Mouse (Mus musculus): Measurements from ENCODE around the gene Nfatc3.

Nfatc3 gene

DNA sequence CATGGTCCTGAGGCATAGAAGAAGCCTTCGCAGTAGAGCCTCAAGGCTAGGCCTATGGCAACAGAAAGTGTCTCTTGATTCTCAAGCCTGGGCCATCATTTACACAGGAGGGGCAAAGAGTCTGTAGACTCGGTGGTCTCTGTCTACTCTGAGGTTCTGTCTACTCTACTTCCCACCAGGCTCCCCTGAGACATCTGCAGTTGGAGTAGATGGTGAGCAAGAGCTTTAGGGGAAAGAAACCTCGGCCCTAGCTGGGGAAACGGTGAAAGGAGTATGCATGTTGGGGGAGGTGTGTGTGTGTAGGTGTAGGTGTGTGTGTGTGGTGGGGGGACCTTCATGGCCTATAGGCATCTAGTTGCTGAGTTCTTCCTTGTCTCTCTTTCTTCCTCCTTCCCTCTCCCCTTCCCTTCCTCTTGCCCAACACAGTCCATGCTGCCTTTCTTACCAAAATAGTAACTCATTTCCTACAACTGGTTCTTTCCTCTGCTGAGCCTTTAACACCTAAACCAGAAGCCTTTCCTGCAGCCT, 2.1 kb upstream of the Nfatc3 start:
- no peak for DNase-seq (ENCODE audit: extremely low spot score)

DNA sequence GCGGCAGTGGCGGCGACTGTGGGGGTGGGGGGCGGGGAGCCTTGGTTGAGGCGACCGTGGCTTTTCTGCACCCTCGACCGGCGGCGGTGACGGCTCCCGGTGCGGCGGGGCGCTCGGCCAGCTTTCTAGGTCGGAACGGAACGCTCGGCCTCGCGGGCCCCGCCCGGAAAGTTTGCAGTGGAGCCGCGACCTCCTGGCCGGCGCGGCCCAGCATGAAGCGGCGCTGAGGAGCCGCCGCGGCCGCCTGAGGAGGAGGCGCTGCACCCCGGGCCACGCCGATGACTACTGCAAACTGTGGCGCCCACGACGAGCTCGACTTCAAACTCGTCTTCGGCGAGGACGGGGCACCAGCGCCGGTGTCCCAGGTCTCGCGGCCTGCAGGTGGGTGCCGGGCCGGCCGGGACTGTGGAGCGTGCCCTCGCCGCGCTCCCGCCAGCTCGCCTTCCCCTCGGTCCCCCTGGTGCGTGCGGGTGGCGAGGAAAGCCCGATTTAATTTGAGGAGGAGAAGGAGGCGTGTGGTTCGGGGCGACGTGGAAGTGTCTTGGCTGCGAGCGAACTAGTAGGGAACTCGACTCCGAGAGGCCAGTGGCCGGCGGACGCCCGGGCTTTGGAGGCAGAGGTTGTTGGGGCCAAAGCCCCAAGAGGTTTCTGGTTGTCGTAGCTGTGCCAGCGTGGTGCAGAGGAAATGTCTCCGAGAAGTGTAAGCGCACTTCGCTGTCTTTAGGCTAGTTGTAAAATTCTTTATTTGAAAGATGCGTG, 1.2 kb downstream of the Nfatc3 start:
- DNase-seq (ENCODE audit: extremely low spot score) = no peak

DNA sequence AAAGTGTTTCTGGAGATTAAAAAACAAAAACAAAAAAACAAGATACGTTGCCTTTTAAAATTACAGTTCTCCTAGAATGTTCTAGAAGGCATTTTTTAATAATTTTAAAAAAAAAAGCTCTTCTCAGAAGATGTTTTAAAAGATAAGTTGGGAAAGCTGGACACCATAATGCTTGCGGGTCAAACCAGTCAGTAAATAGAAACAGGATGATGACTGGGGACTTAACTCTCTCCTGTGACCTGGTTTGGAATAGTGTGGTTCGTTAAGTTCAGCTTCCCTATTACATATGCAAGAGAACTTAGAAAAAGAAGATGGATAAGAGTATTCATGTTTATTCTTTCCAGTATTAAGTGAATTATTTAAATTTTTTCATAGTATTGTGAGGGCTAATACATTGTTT, 1.9 kb downstream of the Nfatc3 start:
- DNase-seq (ENCODE audit: extremely low spot score) = no peak

DNA sequence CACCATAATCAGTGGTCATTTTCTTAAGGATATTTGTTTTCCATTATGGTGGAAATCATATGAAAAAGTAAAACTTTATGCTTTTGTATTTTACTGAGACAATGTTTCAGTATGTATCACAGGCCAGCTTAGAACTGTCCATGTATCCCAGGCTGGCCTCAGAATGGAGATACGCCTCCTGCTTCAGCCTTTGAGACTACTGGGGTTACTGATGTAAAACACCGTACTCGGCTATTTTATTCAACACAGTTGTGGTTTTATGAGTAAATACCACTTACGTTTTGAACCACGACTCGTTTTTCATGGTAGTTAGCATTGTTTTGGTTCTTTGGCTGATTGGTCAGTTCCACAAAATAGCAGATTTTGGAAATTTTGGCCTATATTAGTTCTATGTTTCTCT, 3.0 kb downstream of the Nfatc3 start:
- no peak for DNase-seq (ENCODE audit: extremely low spot score)

DNA sequence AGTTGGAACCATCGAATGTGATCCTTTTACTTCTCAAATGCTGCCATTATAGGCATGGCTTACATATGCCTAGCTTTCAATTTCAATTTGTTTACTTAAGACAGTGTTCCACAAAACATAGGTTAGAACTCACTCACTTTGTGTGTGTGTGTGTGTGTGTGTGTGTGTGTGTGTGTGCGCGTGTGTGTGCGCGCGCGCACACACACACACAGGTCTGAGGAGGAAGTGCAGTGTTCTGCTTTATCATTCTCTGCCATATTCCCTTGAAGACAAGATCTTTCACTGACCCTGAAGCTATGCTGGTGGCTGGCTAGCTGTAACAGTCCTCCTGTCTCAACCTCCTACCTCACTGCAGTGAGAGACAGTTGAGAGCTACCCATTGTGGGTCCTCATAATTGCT, 4.4 kb downstream of the Nfatc3 start:
- no peak for DNase-seq (ENCODE audit: extremely low spot score)

DNA sequence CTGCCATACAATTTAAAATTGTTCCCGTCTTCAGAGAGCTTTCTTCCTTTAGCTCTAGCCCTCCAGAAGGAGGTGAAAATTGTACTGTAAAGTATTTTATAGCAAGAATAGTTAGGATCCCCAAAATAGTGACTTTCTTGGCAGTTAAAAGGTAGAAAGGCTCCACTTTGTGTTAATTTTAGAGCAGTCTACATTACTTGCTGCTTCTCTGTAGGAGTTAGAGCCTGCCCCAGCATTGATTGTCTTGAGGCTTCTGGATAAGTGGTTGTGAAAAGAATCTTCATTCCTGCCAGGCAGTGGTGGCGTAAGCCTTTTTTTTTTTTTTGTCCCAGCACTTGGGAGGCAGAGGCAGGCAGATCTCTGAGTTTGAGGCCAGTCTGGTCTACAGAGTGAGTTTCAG, 8.1 kb downstream of the Nfatc3 start:
- no peak for DNase-seq (ENCODE audit: extremely low spot score)

DNA sequence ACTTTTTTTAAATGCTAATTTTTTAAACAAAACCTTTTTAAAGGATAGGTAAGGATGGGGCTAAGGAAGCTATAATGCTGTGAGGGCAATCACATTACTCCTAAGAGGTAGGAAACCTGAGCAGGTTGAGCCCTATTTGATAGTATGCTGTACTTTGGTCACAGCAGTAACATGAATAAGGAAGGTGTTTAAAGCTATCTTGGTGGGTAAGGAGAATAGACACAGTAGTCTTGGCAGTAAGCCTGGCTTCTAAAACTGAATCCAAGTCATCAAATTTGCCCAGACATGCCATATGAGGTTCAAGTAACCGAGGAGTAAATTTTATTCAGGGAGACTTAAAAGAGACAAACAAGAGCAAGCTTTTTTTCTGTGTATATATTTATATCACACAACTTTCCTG, 10.9 kb downstream of the Nfatc3 start:
- DNase-seq (ENCODE audit: extremely low spot score) = no peak

DNA sequence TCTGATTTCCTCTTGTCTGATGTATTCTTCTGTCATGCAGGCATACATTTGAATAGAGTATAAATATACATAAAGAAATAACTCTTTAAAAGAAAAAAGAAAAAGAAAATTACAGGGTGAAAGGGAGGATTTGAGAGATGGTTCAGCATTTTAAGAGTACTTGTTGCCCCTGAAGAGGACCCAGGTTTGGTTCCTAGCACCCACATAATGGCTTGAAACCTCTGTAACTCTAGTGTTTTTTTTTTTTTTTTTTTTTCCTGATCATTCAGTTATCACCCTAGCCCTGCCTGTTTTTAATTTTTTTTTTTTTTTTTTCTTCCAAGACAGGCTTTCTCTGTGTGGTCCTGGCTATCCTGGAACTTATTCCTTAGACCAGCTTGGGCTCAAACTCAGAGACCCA, 13.5 kb downstream of the Nfatc3 start:
- DNase-seq (ENCODE audit: extremely low spot score) = no peak

DNA sequence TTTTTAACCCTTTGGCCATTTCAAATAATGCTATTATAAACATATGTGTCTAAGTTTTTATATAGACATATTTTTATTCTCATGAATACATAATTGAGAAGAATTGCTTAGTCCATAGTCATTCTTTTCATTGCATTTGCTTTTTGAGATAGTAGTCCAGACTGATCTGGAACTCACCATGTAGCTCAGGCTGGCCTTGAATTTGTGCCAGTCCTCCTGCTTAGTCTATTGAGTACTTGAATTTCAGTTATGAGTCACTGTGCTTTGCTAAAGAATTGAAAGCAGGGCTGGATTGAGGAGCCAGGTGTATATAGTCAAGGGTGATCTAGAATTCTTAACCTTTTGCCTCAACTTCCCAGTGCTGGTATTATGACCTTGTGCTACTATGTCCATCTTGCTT, 15.6 kb downstream of the Nfatc3 start:
- DNase-seq (ENCODE audit: extremely low spot score) = no peak

DNA sequence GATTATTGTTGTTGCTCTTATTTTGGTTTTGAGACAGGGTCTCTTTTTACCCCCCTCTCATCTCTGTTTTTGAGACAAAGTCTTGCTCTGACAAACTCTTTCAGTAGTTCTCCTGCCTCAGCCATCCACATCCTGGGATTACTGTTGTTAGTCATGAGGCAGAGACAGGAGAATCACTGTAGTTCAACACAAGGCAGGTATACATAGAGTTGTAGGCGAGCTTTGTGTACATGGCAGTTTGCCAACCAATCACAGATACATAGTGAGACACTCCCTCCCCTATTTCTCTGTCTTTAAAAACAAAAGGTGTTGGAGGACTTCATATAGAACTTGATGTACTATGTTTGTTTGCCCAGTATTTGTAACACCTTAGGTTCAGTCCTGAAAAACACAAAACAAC, 16.0 kb downstream of the Nfatc3 start:
- no peak for DNase-seq (ENCODE audit: extremely low spot score)

DNA sequence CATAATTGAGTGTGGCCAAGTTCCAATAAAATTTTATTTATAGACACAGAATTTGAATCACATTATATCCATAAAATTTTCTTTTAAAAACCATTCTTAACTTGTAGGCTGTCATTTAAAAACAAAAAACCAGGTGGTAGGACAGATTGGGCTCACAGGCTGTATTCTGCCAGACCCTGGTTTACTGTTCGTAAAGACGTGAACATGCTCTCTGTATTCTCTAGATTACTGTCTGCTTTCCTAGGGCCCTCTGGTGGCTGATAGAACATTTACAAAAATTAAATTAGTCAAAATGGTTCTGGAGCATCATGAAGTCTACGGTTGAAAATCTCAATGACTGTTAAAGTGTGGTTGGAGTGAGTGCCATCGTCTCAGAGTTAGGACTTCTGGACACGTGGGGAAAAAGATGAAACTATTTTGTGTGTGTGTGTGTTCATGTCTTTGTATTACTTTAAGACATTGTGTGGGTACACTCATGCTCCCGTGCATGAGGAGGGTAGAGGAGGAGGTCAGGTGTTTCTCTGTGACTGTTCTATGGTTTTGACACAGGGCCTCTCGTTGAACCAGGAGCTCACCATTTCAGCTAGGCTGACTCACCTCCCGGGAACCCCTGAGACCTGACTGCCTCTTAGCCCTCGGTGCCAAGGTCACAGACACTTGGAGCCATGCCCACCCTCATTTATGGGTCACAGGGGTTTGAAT, 16.7 kb downstream of the Nfatc3 start:
- DNase-seq (ENCODE audit: extremely low spot score) = no peak

DNA sequence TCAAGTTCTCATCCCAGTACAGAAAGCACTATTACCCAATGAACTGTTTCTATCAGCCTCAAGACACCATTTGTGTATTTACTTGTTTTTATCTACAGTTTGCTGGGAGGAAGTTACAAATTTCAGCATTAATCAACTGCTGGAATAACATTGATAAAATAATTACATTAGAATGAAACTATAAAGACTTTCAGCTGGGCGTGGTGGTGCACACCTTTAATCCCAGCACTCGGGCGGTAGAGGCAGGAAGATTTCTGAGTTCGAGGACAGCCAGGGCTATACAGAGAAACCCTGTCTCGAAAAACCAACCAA, 17.2 kb downstream of the Nfatc3 start:
- no peak for DNase-seq (ENCODE audit: extremely low spot score)

DNA sequence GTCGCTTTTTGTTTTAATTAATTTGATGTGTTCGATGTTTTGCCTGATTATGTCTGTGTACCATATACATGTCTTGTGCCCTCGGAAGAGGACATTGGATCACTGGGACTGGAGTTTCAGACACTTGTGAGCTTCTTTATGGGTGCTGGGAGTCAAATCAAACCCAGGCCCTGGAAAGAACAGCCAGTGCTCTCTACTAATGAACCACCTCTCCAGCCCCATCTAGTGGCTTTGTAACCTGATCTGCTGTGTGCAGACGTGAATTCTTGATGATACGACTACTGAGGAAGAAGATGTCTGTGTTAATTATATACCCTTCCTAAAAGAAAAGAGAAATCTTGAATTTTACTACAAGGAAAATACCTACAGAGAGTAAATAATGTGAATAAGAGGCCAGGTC, 18.0 kb downstream of the Nfatc3 start:
- no peak for DNase-seq (ENCODE audit: extremely low spot score)

DNA sequence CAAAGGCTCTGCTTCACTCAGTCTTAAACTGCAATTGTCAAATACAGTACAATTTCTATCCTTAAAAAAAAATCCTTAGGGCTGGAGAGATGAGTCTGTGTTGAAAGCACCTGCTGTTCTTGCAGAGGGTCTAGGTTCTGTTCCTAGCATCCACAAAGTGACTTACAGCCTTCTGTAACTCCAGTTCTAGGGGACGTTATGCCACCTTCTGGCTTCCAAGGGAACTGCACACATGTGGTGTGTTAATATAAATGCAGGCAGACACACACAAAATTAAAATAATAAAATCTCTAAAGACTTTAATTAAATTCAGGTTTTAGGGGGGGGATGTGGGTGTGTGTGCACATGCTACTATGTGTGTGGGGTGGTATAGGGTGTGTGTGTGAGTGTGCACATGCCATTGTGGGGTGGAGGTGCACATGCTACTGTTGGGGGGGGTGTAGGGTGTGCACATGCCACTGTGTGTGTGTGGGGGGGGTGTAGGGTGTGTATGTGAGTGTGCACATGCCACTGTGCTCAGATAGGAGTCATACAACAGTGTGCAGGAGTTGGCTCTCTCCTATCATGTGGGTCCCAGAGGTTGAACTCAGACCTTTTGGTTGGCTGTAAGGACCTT, 18.9 kb downstream of the Nfatc3 start:
- DNase-seq (ENCODE audit: extremely low spot score) = no peak

DNA sequence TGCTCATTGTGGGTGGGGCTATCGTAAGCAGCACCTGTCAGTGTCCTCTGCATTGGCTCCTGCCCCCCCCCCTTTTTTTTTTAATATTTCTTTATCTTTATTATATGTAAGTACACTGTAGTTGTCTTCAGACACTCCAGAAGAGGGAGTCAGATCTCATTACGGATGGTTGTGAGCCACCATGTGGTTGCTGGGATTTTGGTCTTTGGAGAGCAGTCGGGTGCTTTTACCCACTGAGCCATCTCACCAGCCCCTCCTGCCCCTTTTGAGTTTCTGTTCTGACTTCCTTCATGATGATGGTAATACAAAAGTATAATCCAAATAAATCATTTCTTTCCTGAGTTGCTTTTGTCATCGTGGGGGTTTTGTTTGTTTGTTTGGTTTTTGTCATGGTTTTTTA, 43.7 kb downstream of the Nfatc3 start:
- no peak for DNase-seq (ENCODE audit: extremely low spot score)

DNA sequence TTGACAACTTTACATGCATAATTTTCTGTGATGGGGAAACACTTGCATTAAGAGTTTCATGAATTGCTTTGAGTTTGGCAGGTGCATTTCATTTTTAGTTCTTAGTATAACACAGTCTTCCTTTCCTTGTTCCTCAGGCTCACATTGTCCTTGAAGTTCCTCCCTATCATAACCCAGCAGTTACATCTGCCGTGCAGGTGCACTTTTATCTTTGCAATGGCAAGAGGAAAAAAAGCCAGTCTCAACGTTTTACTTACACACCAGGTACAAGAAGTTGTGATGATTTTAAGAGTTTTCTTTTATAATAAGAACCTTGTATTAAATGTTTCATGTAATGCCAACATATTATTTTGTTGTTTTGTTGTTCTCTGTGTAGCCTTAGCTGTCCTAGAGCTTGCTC, 45.2 kb downstream of the Nfatc3 start:
- no peak for DNase-seq (ENCODE audit: extremely low spot score)

DNA sequence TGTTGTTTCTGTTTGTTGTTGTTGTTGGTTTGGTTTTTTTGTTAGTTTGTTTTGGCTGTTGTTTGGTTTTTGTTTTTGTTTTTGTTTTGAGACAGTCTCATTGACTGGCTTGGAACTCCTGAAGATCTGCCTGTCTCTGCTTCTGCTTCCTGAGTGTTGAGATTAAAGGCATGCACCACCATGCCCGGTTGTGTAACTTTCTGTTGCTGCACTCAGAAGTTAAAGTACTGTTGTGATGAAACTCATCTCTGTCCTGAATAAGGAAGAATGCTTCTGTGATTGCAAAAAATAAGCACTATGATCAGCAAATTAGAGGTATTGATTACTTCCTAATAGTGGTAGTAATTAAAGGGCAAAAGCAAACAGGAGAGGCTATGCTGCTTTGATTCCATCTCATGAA, 47.6 kb downstream of the Nfatc3 start:
- no peak for DNase-seq (ENCODE audit: extremely low spot score)

DNA sequence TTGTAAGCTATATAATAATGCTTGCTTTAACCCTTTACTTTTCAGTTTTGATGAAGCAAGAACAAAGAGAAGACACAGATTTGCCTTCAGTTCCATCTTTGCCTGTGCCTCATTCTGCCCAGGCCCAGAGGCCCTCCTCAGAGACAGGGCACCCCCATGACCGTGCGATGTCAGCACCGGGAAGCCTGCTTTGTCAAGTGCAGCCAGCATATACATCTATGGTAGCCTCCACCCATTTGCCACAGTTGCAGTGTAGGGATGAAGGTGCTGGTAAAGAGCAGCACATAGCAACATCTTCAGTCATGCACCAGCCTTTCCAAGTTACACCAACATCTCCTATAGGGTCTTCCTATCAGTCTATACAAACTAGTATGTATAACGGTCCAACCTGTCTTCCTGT, 49.4 kb downstream of the Nfatc3 start:
- DNase-seq (ENCODE audit: extremely low spot score) = no peak

DNA sequence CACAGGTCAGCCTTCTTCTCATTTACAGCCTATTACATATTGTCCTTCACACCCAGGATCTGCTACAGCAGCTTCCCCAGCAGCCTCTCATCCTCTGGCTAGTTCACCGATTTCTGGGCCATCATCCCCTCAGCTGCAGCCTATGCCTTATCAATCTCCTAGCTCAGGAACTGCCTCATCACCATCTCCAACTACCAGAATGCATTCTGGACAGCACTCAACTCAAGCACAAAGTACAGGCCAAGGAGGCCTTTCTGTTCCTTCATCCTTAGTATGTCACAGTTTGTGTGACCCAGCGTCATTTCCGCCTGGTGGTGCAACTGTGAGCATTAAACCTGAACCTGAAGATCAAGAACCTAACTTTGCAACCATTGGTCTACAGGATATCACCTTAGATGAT, 50.1 kb downstream of the Nfatc3 start:
- no peak for DNase-seq (ENCODE audit: extremely low spot score)

DNA sequence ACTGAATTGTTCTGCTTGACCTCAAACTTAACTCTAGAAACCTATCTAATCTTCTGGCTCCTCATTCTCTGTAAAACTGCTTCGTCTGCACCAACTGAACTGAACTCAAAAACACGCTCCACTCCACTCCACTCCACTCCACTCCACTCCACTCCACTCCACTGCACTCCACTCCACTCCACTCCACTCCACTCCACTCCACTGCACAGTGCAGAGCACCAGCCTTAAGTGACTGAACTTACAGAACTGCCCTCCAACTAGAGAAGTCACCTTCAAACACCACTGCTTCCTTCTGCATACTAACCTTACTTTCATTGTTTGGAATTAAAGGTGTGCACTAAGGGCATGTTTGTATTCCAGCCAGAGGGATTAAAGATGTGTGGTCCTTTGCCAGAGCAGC, 53.4 kb downstream of the Nfatc3 start:
- no peak for DNase-seq (ENCODE audit: extremely low spot score)

DNA sequence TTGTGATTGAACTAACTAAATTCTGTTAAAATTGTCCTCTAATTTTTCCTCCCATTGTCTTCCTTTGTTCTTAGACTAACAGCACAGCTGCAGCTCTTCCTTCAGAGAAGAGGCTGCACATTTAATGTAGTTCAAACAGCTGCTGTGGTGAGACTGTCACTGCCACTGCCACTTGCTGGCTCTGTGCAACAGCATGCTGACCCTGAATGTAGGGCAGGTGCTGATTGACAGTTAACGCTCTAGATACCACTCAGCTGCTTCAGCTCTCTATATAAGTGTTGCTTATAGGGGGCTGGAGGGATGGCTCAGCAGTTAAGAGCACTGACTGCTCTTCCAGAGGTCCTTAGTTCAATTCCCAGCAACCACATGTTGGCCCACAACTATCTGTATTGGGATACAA, 53.9 kb downstream of the Nfatc3 start:
- no peak for DNase-seq (ENCODE audit: extremely low spot score)

DNA sequence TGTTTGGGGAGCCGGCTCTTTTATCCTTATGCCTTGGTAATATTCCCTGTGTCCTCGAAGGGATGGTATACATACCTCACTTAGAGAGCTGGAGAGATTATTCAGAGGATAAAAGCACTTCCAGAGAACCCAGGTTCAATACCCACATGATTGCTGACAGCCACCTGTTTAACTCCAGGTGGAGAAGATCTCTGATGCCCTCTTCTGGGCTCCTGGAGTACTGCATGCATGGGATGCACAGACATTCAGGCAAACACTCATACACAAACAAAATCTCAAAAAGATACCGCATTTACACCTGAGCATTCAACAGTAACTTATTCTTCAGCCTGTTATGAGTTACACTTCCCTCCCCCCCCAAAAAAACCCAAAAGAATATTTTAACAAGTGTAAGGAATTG, 57.3 kb downstream of the Nfatc3 start:
- DNase-seq (ENCODE audit: extremely low spot score) = no peak

DNA sequence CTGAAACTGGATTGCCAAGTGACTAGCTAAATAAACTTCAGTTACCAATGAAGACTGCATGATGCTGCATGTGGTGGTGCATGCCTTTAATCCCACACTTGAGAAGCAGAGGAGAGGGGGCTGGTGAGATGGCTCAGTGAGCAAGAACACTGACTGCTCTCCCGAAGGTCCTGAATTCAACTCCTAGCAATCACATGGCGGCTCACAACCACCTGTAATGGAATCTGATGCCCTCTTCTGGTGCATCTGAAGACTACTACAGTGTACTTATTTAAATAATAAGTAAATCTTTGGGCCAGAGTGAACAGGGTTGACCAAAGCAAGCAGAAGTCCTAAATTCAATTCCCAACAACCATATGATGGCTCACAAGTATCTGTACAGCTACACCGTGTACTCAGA, 64.8 kb downstream of the Nfatc3 start:
- DNase-seq (ENCODE audit: extremely low spot score) = no peak

Measured in embryo, embryonic 9.5 days (tissue).